ENCODE assay signal across 8 mouse cellular contexts in the genomic region with DNA sequence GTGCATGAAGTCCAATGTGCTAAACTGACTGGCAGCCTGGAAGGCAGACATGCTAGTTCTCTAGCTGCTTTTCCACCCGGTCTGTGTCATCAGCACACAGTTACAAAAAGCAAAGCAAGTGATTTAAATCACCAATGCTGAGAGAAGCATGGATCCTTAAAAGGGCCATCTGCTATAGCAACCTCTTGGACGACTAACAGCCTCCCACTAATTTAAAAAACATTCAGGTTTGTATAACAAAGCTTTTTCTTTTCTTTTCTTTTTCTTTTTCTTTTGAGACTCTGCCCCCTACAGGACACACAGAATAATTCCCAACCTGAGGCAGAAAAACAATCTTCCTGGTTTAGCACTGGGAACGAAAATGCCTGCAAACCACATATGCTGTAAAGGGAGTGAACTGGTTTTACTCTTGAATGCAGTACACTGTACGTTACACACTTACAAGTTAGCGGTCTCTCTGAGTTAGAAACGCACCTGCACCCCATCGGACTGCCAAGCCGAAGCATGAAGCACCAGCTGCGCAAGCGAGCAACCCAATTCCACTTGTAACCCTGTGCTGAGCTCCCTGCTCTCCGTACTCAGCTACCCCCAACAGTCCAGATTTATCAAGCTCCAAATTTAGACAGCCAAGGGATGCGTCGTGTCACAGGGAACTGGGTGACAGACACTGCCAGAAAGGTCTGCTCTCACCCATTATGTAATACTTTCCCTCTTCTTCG. TPM values are rescaled to one million over a fixed set of nuclear protein-coding genes. Genes with fewer than 3 reads are reported as not detected.
DNase-seq lines count a peak whose midpoint lies in the region; ATAC-seq and TF ChIP-seq lines count a peak whose summit lies in the region.

No protein-coding gene starts in this region.

- H3K9ac ChIP-seq in forebrain, embryonic 15.5 days (replicated peaks): no peak overlapping the region
- H3K9ac ChIP-seq in hindbrain, embryonic 16.5 days (ENCODE audit: low read depth, low read length): no peak overlapping the region; the same call in 1 of the 2 replicates
- H3K9ac ChIP-seq in neural tube, embryonic 14.5 days (replicated peaks; ENCODE audit: low read depth, low read length): no peak overlapping the region

- no peak for TF ChIP-seq POLR2A in kidney, adult 2 months (IDR thresholded peaks at IDR 0.05; ENCODE audit: low read depth, low read length)

- intact Hi-C loops in left cerebral cortex, postnatal 14 days (cut with DNase I): loop anchor here (2.0 to 10.0 kb wide), 3 partner anchors 182 to 304 kb away; a partner anchor contains a TSS

- no peak for TF ChIP-seq CTCF in kidney, adult 2 months (conservative IDR thresholded peaks at IDR 0.05; ENCODE audit: insufficient read depth, insufficient read length, low read depth, low read length)

- DNase-seq in kidney, adult 2 months: peak; percentile 59
- no peak for DNase-seq in kidney, adult 11 months
- DNase-seq in adipocyte (ENCODE audit: low spot score): peak; percentile 82
- DNase-seq in left cerebral cortex, postnatal 14 days (ENCODE audit: low spot score in 2 of 2): peak; percentile 34 to 58

- no peak overlapping the region for H3K27ac ChIP-seq in kidney, adult 2 months (ENCODE audit: insufficient read depth, low read depth, low read length)
- H3K27ac ChIP-seq in forebrain, embryonic 15.5 days (replicated peaks): no peak overlapping the region
- H3K27ac ChIP-seq in hindbrain, embryonic 16.5 days (ENCODE audit: low read depth, low read length): no peak overlapping the region
- no peak overlapping the region for H3K27ac ChIP-seq in neural tube, embryonic 14.5 days (ENCODE audit: low read depth, low read length)

- no peaks in the 10 kb centered on the region for H3K27me3 ChIP-seq in kidney, adult 2 months (replicated peaks; ENCODE audit: control insufficient read depth, insufficient read depth, low read length)
- H3K27me3 ChIP-seq in forebrain, embryonic 15.5 days: peaks cover 22% of the 10 kb centered on the region; the same call in 1 of the 2 replicates
- H3K27me3 ChIP-seq in hindbrain, embryonic 16.5 days (replicated peaks; ENCODE audit: control insufficient read depth, insufficient read depth, low read length): peaks cover 7% of the 10 kb centered on the region
- H3K27me3 ChIP-seq in neural tube, embryonic 14.5 days (ENCODE audit: control insufficient read depth, insufficient read depth, low read length): 0 out of 2 replicates have a peak, but pooled peaks cover 2% of the 10 kb centered on the region

- no peak overlapping the region for H3K4me2 ChIP-seq in forebrain, embryonic 15.5 days (replicated peaks)
- H3K4me2 ChIP-seq in hindbrain, embryonic 16.5 days (ENCODE audit: low read length): no peak overlapping the region
- no peak overlapping the region for H3K4me2 ChIP-seq in neural tube, embryonic 14.5 days (ENCODE audit: low read depth, low read length)

- WGBS in kidney, adult 2 months: 51% methylated on average over 14 of the region's 14 CpGs
- WGBS in forebrain, embryonic 15.5 days: 40% methylated on average over 14 of the region's 14 CpGs
- whole genome bisulfite sequencing in hindbrain, embryonic 16.5 days: 51% methylated on average over 14 of the region's 14 CpGs
- 52% methylated on average over 14 of the region's 14 CpGs for WGBS in neural tube, embryonic 14.5 days

- no peaks in the 10 kb centered on the region for H3K9me3 ChIP-seq in forebrain, embryonic 15.5 days
- H3K9me3 ChIP-seq in hindbrain, embryonic 16.5 days (ENCODE audit: control insufficient read depth, low read length): no peaks in the 10 kb centered on the region
- no peaks in the 10 kb centered on the region for H3K9me3 ChIP-seq in neural tube, embryonic 14.5 days (ENCODE audit: control insufficient read depth, low read length)

- H3K4me1 ChIP-seq in kidney, adult 2 months (ENCODE audit: control insufficient read depth, insufficient read depth, low read length): no peaks in the 10 kb centered on the region; the same call in 1 of the 2 replicates
- peaks cover 34% of the 10 kb centered on the region for H3K4me1 ChIP-seq in forebrain, embryonic 15.5 days
- peaks cover 4% of the 10 kb centered on the region for H3K4me1 ChIP-seq in hindbrain, embryonic 16.5 days (ENCODE audit: control insufficient read depth, insufficient read depth, low read depth, low read length)
- H3K4me1 ChIP-seq in neural tube, embryonic 14.5 days (ENCODE audit: control insufficient read depth, insufficient read depth, low read length): peaks cover 6% of the 10 kb centered on the region; the same call in 1 of the 2 replicates

- H3K36me3 ChIP-seq in kidney, adult 2 months (ENCODE audit: control insufficient read depth, insufficient read depth, low read length): no peaks in the 10 kb centered on the region
- H3K36me3 ChIP-seq in forebrain, embryonic 15.5 days: no peaks in the 10 kb centered on the region
- H3K36me3 ChIP-seq in hindbrain, embryonic 16.5 days (ENCODE audit: control insufficient read depth, insufficient read depth, low read length): no peaks in the 10 kb centered on the region; the same call in 1 of the 2 replicates
- peaks cover 10% of the 10 kb centered on the region for H3K36me3 ChIP-seq in neural tube, embryonic 14.5 days (ENCODE audit: control insufficient read depth, insufficient read depth, low read length)

- peak; percentile 64 for ATAC-seq in forebrain, embryonic 15.5 days (replicated peaks)
- peak; percentile 62; the same call in 1 of the 2 replicates for ATAC-seq in hindbrain, embryonic 16.5 days
- ATAC-seq in neural tube, embryonic 14.5 days (ENCODE audit: low read depth): peak; percentile 34; the same call in 1 of the 2 replicates
- no peak for ATAC-seq in erythroblast, adult 5-6 weeks (replicated peaks; ENCODE audit: low FRiP score, poor library complexity, severe bottlenecking)

- no peak overlapping the region for H3K4me3 ChIP-seq in kidney, adult 2 months (ENCODE audit: insufficient read depth, low read depth, low read length)
- no peak overlapping the region for H3K4me3 ChIP-seq in forebrain, embryonic 15.5 days
- no peak overlapping the region for H3K4me3 ChIP-seq in hindbrain, embryonic 16.5 days (ENCODE audit: low read length)
- no peak overlapping the region for H3K4me3 ChIP-seq in neural tube, embryonic 14.5 days (ENCODE audit: low read depth, low read length)

RNA-seq across cellular contexts. Expression of a gene that starts 37.7 kb away (rescaled TPM):
- 3.3 and 3.7 TPM in 2 replicates for polyA plus RNA-seq in kidney, adult 2 months (2012; rRNA removed)
- 10.3 and 10.9 TPM in 2 replicates for polyA plus RNA-seq in forebrain, embryonic 15.5 days (2015; fragmentation: Nextera tagmentation; extraction: Ambion mirVana)
- polyA plus RNA-seq in hindbrain, embryonic 16.5 days (2015; fragmentation: Nextera tagmentation; extraction: Ambion mirVana): 8.7 and 9.4 TPM in 2 replicates
- 10 to 100 TPM; 29.5 to 30.0 TPM for total RNA-seq in left cerebral cortex, postnatal 14 days (2021)
- 13.9 and 15.6 TPM in 2 replicates for polyA plus RNA-seq in neural tube, embryonic 14.5 days (2014; fragmentation: Nextera tagmentation; extraction: Ambion mirVana)
- total RNA-seq in erythroblast, adult 5-6 weeks (2015; ENCODE audit: low replicate concordance): 6.5 and 7.5 TPM in 2 replicates
- 3.7 and 7.4 TPM in 2 replicates for total RNA-seq in erythroblast, adult 5-6 weeks (2017; ENCODE audit: low replicate concordance)
